Mouse (Mus musculus) T-helper 17 cell (primary cell): ENCODE measurements around the gene Zfp146.
"Not testable (repeated sequence)": the region's sequence is repeated elsewhere in the genome, so short reads cannot be mapped to it uniquely, and the experiment has no call there.

Experiments used
- in situ Hi-C, 2 experiments: fragments of 300-600 bp; cut with MboI, MseI; formaldehyde crosslinking; loops; 1 replicate in 1 of 2; 2 replicates in 1 of 2; pipeline ENCODE4 v1.15.1; 2025; ENCODE audit warnings: high pct_unique_total_duplicates in 2 of 2

Gene Zfp146

DNA sequence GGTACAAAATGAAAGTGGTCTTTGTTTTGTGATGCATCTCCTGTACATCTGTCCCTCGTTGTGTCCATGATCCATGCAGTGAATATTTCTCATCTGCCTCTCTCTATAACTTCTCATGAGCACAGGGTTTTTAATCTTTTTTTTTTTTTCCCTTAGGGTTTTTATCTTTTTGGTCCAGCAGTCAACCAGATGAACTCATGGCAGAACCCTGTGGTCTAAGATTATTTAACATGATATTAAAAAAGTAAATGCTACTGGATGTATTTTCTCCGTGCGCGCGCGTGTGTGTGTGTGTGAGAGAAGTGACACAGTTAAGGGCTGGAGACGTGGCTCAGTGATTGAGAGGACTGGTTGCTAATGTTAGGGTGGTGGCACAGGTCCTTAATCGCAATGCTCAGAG, 39.6 kb downstream of the Zfp146 start:
- in situ Hi-C loops = no loop called here

GRCm38 (mm10) chr7:30122188-30122530, 47.4 kb downstream of the Zfp146 start:
- in situ Hi-C loops = no loop called here

DNA sequence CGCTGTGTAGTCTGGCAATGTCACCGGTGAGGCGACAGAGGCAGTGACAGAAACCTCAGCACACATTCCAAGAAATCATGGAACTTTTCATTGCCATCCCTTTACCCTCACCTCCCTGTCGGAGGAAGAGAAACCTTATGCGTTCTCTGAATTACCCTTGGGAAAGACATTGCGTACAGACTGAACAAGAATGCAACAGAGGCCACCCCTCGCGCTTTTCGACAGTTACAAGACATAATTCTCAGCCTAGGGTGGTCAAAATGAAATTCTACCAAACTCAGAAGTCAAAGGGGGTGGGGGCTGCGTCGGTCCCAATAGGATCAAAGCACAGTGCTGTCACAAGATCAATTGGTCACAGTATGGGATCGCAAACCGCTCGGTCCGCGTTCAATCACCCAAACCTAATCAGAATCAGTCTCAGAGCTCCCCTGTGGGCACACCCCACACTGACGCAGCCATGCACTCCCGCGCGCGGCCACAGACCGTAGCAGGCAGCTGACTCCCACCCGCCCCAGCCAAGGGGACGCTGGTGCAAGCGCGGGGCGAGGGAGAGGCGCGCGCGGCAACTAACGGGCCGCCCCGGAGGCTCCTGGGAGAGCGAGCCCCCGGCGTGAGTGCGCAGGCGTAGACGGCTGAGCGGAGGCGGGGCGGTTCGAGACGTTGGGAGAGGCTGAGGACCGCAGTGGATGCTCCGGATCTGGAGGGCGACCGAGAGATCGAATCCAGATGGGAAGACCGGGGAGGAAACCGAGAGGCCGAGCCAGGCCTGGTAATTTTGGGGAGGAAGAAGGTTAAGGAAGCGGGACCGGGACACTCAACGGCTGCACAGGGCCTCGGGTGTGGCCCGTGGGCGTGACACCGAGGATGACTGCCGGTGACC, 48.0 kb downstream of the Zfp146 start, which contains the start of gene Zfp382:
Gene Zfp382 (plus strand): TSS at position 635 of the 880 bp plus-strand sequence.
- in situ Hi-C loops = no loop called here

GRCm38 (mm10) chr7:30117935-30118334, 51.6 kb downstream of the Zfp146 start:
- in situ Hi-C loops = not testable (repeated sequence)

- in situ Hi-C loops = no loop called here
Observed at GRCm38 (mm10) chr7:30116076-30116475, 53.5 kb downstream of the Zfp146 start.
